Mouse (Mus musculus): ENCODE data around the gene Zdhhc14. TPM values are rescaled to one million over a fixed set of nuclear protein-coding genes. Genes with fewer than 3 reads are reported as not detected.

The Zdhhc14 gene
- polyA plus RNA-seq, 1 experiment, result 0.86 TPM

- H3K36me3 ChIP-seq (ENCODE audit: control insufficient read depth, insufficient read depth), result no peaks in the 10 kb centered on the region
- no peak overlapping the region for H3K4me2 ChIP-seq (ENCODE audit: low read depth)
- TF ChIP-seq E2F4 (IDR thresholded peaks at IDR 0.05; ENCODE audit: insufficient read depth) (no peak), POLR2AphosphoS2 (IDR thresholded peaks at IDR 0.05; ENCODE audit: insufficient read length, low read depth) (no peak), SRF (IDR thresholded peaks at IDR 0.05; ENCODE audit: control insufficient read depth, insufficient read length, low read depth) (no peak), MYOD1 (IDR thresholded peaks at IDR 0.05; ENCODE audit: control insufficient read depth in 1 of 3, insufficient read length in 2 of 3, low read depth in 2 of 3) (no peak), CEBPB (IDR thresholded peaks at IDR 0.05; ENCODE audit: insufficient read depth, poor library complexity, severe bottlenecking) (no peak), TCF12 (IDR thresholded peaks at IDR 0.05; ENCODE audit: insufficient read depth, poor library complexity, severe bottlenecking) (no peak), POLR2A (IDR thresholded peaks at IDR 0.05; ENCODE audit: insufficient read length, low read depth) (no peak), USF1 (IDR thresholded peaks at IDR 0.05; ENCODE audit: low read depth) (no peak), TCF3 (IDR thresholded peaks at IDR 0.05; ENCODE audit: insufficient read length, low read depth) (no peak), REST (IDR thresholded peaks at IDR 0.05; ENCODE audit: insufficient read depth, insufficient read length) (no peak), MYOG (IDR thresholded peaks at IDR 0.05; ENCODE audit: control insufficient read depth in 1 of 3, insufficient read depth in 1 of 3, insufficient read length in 2 of 3, low read depth in 2 of 3) (no peak), MAX (IDR thresholded peaks at IDR 0.05; ENCODE audit: low read depth) (no peak)
- H3K79me2 ChIP-seq (ENCODE audit: control insufficient read depth, insufficient read depth), result no peaks in the 10 kb centered on the region
- H3K27me3 ChIP-seq (ENCODE audit: control insufficient read depth, insufficient read depth, insufficient read length), result peaks cover 41% of the 10 kb centered on the region
- H3ac ChIP-seq (ENCODE audit: control insufficient read depth, insufficient read length), result no peak overlapping the region
- no peak overlapping the region for H3K4me3 ChIP-seq
Measured at GRCm38 (mm10) chr17:5484663-5485062, 7.7 kb upstream of the Zdhhc14 start.

GRCm38 (mm10) chr17:5488156-5488555, 4.2 kb upstream of the Zdhhc14 start:
- no peak overlapping the region for H3ac ChIP-seq (ENCODE audit: control insufficient read depth, insufficient read length)
- no peaks in the 10 kb centered on the region for H3K79me2 ChIP-seq (ENCODE audit: control insufficient read depth, insufficient read depth)
- no peak overlapping the region for H3K4me3 ChIP-seq
- no peak for TF ChIP-seq CEBPB (IDR thresholded peaks at IDR 0.05; ENCODE audit: insufficient read depth, poor library complexity, severe bottlenecking)
- TF ChIP-seq SRF (IDR thresholded peaks at IDR 0.05; ENCODE audit: control insufficient read depth, insufficient read length, low read depth), result no peak
- TF ChIP-seq MYOD1 (IDR thresholded peaks at IDR 0.05; ENCODE audit: control insufficient read depth in 1 of 3, insufficient read length in 2 of 3, low read depth in 2 of 3), result no peak
- TF ChIP-seq TCF12 (IDR thresholded peaks at IDR 0.05; ENCODE audit: insufficient read depth, poor library complexity, severe bottlenecking), result no peak
- TF ChIP-seq TCF3 (IDR thresholded peaks at IDR 0.05; ENCODE audit: insufficient read length, low read depth), result no peak
- no peak for TF ChIP-seq MAX (IDR thresholded peaks at IDR 0.05; ENCODE audit: low read depth)
- TF ChIP-seq USF1 (IDR thresholded peaks at IDR 0.05; ENCODE audit: low read depth), result no peak
- no peak for TF ChIP-seq E2F4 (IDR thresholded peaks at IDR 0.05; ENCODE audit: insufficient read depth)
- no peak for TF ChIP-seq REST (IDR thresholded peaks at IDR 0.05; ENCODE audit: insufficient read depth, insufficient read length)
- TF ChIP-seq MYOG (IDR thresholded peaks at IDR 0.05; ENCODE audit: control insufficient read depth in 1 of 3, insufficient read depth in 1 of 3, insufficient read length in 2 of 3, low read depth in 2 of 3), result no peak
- TF ChIP-seq POLR2A (IDR thresholded peaks at IDR 0.05; ENCODE audit: insufficient read length, low read depth), result no peak
- TF ChIP-seq POLR2AphosphoS2 (IDR thresholded peaks at IDR 0.05; ENCODE audit: insufficient read length, low read depth), result no peak
- no peak overlapping the region for H3K4me2 ChIP-seq (ENCODE audit: low read depth)
- H3K36me3 ChIP-seq (ENCODE audit: control insufficient read depth, insufficient read depth), result no peaks in the 10 kb centered on the region
- peaks cover 36% of the 10 kb centered on the region for H3K27me3 ChIP-seq (ENCODE audit: control insufficient read depth, insufficient read depth, insufficient read length)

GRCm38 (mm10) chr17:5490351-5490750, 2.0 kb upstream of the Zdhhc14 start:
- no peaks in the 10 kb centered on the region for H3K36me3 ChIP-seq (ENCODE audit: control insufficient read depth, insufficient read depth)
- H3ac ChIP-seq (ENCODE audit: control insufficient read depth, insufficient read length), result no peak overlapping the region
- H3K27me3 ChIP-seq (ENCODE audit: control insufficient read depth, insufficient read depth, insufficient read length), result peaks cover 40% of the 10 kb centered on the region
- no peak overlapping the region for H3K4me2 ChIP-seq (ENCODE audit: low read depth)
- no peak overlapping the region for H3K4me3 ChIP-seq
- TF ChIP-seq USF1 (IDR thresholded peaks at IDR 0.05; ENCODE audit: low read depth) (no peak), TCF12 (IDR thresholded peaks at IDR 0.05; ENCODE audit: insufficient read depth, poor library complexity, severe bottlenecking) (no peak), MYOG (IDR thresholded peaks at IDR 0.05; ENCODE audit: control insufficient read depth in 1 of 3, insufficient read depth in 1 of 3, insufficient read length in 2 of 3, low read depth in 2 of 3) (no peak), CEBPB (IDR thresholded peaks at IDR 0.05; ENCODE audit: insufficient read depth, poor library complexity, severe bottlenecking) (no peak), POLR2AphosphoS2 (IDR thresholded peaks at IDR 0.05; ENCODE audit: insufficient read length, low read depth) (no peak), POLR2A (IDR thresholded peaks at IDR 0.05; ENCODE audit: insufficient read length, low read depth) (no peak), TCF3 (IDR thresholded peaks at IDR 0.05; ENCODE audit: insufficient read length, low read depth) (no peak), REST (IDR thresholded peaks at IDR 0.05; ENCODE audit: insufficient read depth, insufficient read length) (no peak), E2F4 (IDR thresholded peaks at IDR 0.05; ENCODE audit: insufficient read depth) (no peak), MAX (IDR thresholded peaks at IDR 0.05; ENCODE audit: low read depth) (no peak)
- H3K79me2 ChIP-seq (ENCODE audit: control insufficient read depth, insufficient read depth), result no peaks in the 10 kb centered on the region

GRCm38 (mm10) chr17:5491031-5491800, 1.1 kb upstream of the Zdhhc14 start:
- no peaks in the 10 kb centered on the region for H3K36me3 ChIP-seq (ENCODE audit: control insufficient read depth, insufficient read depth)
- peaks cover 37% of the 10 kb centered on the region for H3K27me3 ChIP-seq (ENCODE audit: control insufficient read depth, insufficient read depth, insufficient read length)
- H3K79me2 ChIP-seq (ENCODE audit: control insufficient read depth, insufficient read depth), result no peaks in the 10 kb centered on the region
- H3K4me3 ChIP-seq, result peak overlapping the region; percentile 33
- peak overlapping the region; percentile 33 for H3ac ChIP-seq (ENCODE audit: control insufficient read depth, insufficient read length)
- H3K4me2 ChIP-seq (ENCODE audit: low read depth), result peak overlapping the region; percentile 99
- peak; percentile 31 for TF ChIP-seq POLR2A (IDR thresholded peaks at IDR 0.05; ENCODE audit: insufficient read length, low read depth)
- TF ChIP-seq TCF3 (IDR thresholded peaks at IDR 0.05; ENCODE audit: insufficient read length, low read depth), result no peak

GRCm38 (mm10) chr17:5492746-5493160, 396 bp downstream of the Zdhhc14 start:
- no peaks in the 10 kb centered on the region for H3K79me2 ChIP-seq (ENCODE audit: control insufficient read depth, insufficient read depth)
- peak overlapping the region; percentile 99 for H3K4me2 ChIP-seq (ENCODE audit: low read depth)
- peak overlapping the region; percentile 33 for H3K4me3 ChIP-seq
- no peaks in the 10 kb centered on the region for H3K36me3 ChIP-seq (ENCODE audit: control insufficient read depth, insufficient read depth)
- TF ChIP-seq E2F4 (IDR thresholded peaks at IDR 0.05; ENCODE audit: insufficient read depth) (no peak), MYOD1 (IDR thresholded peaks at IDR 0.05; ENCODE audit: control insufficient read depth in 1 of 3, insufficient read length in 2 of 3, low read depth in 2 of 3) (no peak), CEBPB (IDR thresholded peaks at IDR 0.05; ENCODE audit: insufficient read depth, poor library complexity, severe bottlenecking) (no peak)
- peak overlapping the region; percentile 33 for H3ac ChIP-seq (ENCODE audit: control insufficient read depth, insufficient read length)
- H3K27me3 ChIP-seq (ENCODE audit: control insufficient read depth, insufficient read depth, insufficient read length), result peaks cover 34% of the 10 kb centered on the region
